Mouse (Mus musculus) myocyte (in vitro differentiated cells): ENCODE measurements around the gene Olfr648.

Experiments used
- CEBPB ChIP-seq: IDR thresholded peaks from 2 replicates; pipeline ENCODE4 v1.6.1; 2011; ENCODE audit warnings: mild to moderate bottlenecking, moderate library complexity; ENCODE audit not compliant: poor library complexity, insufficient read depth, severe bottlenecking
- E2F4 ChIP-seq: IDR thresholded peaks from one replicate; pipeline ENCODE4 v1.6.1; 2011; ENCODE audit warnings: mild to moderate bottlenecking, control low read depth, moderate library complexity; ENCODE audit not compliant: insufficient read depth
- MAX ChIP-seq: IDR thresholded peaks from one replicate; pipeline ENCODE4 v1.6.1; 2011; ENCODE audit warnings: low read depth, mild to moderate bottlenecking, control low read depth
- MYOD1 ChIP-seq, 3 experiments: IDR thresholded peaks; one replicate each; pipeline ENCODE4 v1.6.1; 2011; ENCODE audit warnings: control low read depth in 2 of 3, low read depth in 2 of 3, mild to moderate bottlenecking in 2 of 3, moderate library complexity in 1 of 3; ENCODE audit not compliant: insufficient read length in 2 of 3, control insufficient read depth in 1 of 3
- POLR2A ChIP-seq: IDR thresholded peaks from one replicate; pipeline ENCODE4 v1.6.1; 2011; ENCODE audit warnings: low read depth, mild to moderate bottlenecking, control low read depth, moderate library complexity; ENCODE audit not compliant: insufficient read length
- POLR2AphosphoS2 ChIP-seq: IDR thresholded peaks from one replicate; pipeline ENCODE4 v1.6.1; 2011; ENCODE audit warnings: low read depth, control low read depth; ENCODE audit not compliant: insufficient read length
- SRF ChIP-seq: IDR thresholded peaks from one replicate; pipeline ENCODE4 v1.6.1; 2011; ENCODE audit warnings: low read depth; ENCODE audit not compliant: control insufficient read depth, insufficient read length
- TCF12 ChIP-seq: IDR thresholded peaks from one replicate; pipeline ENCODE4 v1.6.1; 2011; ENCODE audit warnings: mild to moderate bottlenecking, control low read depth; ENCODE audit not compliant: poor library complexity, insufficient read depth, severe bottlenecking
- TCF3 ChIP-seq: IDR thresholded peaks from one replicate; pipeline ENCODE4 v1.6.1; 2011; ENCODE audit warnings: low read depth, control low read depth; ENCODE audit not compliant: insufficient read length
- USF1 ChIP-seq: IDR thresholded peaks from one replicate; pipeline ENCODE4 v1.6.1; 2011; ENCODE audit warnings: low read depth, mild to moderate bottlenecking, control low read depth, moderate library complexity

DNA sequence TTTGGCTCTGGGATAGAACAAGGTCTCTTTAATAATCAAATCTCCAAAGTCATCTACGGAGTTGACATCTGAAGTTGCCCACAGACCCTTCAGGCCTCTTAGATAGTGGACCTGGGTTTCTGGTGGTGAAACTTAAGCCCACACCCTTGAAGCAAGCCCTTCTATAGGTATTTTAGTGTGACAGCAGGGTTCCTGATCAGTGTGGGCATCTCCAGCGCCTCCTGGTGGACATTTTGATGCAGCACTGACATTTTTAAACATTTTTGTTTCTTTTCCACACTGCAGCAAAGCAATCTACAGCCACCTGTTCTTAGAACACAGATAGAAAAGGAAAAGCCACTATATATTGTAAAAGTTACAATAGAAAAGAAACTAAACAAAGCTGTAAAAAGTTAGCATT lies 48.0 kb upstream of the Olfr648 start:
- TF ChIP-seq TCF12 (no peak), MYOD1 (IDR thresholded peaks at IDR 0.05; ENCODE audit: control insufficient read depth in 1 of 3, insufficient read length in 2 of 3, low read depth in 2 of 3) (no peak), E2F4 (no peak), POLR2AphosphoS2 (no peak), POLR2A (no peak), USF1 (no peak), SRF (no peak), MAX (no peak), TCF3 (no peak), CEBPB (no peak)
